Mouse (Mus musculus) subcutaneous adipose tissue, adult 2 months (tissue): ENCODE results near the gene 2200002D01Rik. TPM values are rescaled to one million over a fixed set of nuclear protein-coding genes. Genes with fewer than 3 reads are reported as not detected.

Source experiments
- polyA plus RNA-seq: library from polyadenylated mRNA; depleted of rRNA; stranded (reverse); fragments of >200 nt; gene quantifications from 2 replicates; pipeline ENCODE4 v1.2.3, GENCODE M21; 2012; ENCODE audit warnings: low replicate concordance; rRNA removed

Gene 2200002D01Rik
- polyA plus RNA-seq: 2.1 and 4.1 TPM in 2 replicates

GRCm38 (mm10) chr7:29248261-29248841 is at the start of gene 2200002D01Rik:
Gene 2200002D01Rik (minus strand): TSS chr7:29248466.

GRCm38 (mm10) chr7:29288942-29289638 is 40.8 kb upstream of the 2200002D01Rik start, which contains the start of gene Ppp1r14a:
Gene Ppp1r14a (plus strand): TSS chr7:29289308.

GRCm38 (mm10) chr7:29281201-29282073 is 33.2 kb upstream of the 2200002D01Rik start, which contains the start of gene Spint2:
Gene Spint2 (minus strand): TSS chr7:29281912.

GRCm38 (mm10) chr7:29238019-29238967 is 10.0 kb downstream of the 2200002D01Rik start, which contains the start of gene Yif1b:
Gene Yif1b (plus strand): TSS chr7:29238329.

GRCm38 (mm10) chr7:29232247-29233013 is 15.8 kb downstream of the 2200002D01Rik start, which contains the start of gene Kcnk6:
Gene Kcnk6 (minus strand): TSS chr7:29232515.

GRCm38 (mm10) chr7:29213675-29214082 is 34.6 kb downstream of the 2200002D01Rik start, which contains the start of gene Catsperg1:
Gene Catsperg1 (minus strand): TSS chr7:29214035.

Other genes starting within 250 kb of the 2200002D01Rik start
- gene Ryr1, start 123.3 kb downstream of the 2200002D01Rik start, polyA plus RNA-seq: 0.09 and 0.18 TPM in 2 replicates
- gene Rasgrp4, start 113.6 kb downstream of the 2200002D01Rik start, polyA plus RNA-seq: 16.5 and 16.6 TPM in 2 replicates
- gene Fam98c, start 92.2 kb downstream of the 2200002D01Rik start, polyA plus RNA-seq: 29.2 and 29.6 TPM in 2 replicates
- 1.5 and 1.6 TPM in 2 replicates for gene Ggn, start 78.3 kb downstream of the 2200002D01Rik start, polyA plus RNA-seq
- gene Spred3, start 78.1 kb downstream of the 2200002D01Rik start, polyA plus RNA-seq: 8.0 and 13.0 TPM in 2 replicates
- gene Psmd8, start 67.8 kb downstream of the 2200002D01Rik start, polyA plus RNA-seq: 263 TPM in 2 replicates
- gene Catsperg1, start 34.4 kb downstream of the 2200002D01Rik start, polyA plus RNA-seq: 5.4 and 7.0 TPM in 2 replicates
- 14.0 and 21.7 TPM in 2 replicates for gene Kcnk6, start 16.0 kb downstream of the 2200002D01Rik start, polyA plus RNA-seq
- gene Yif1b, start 10.1 kb downstream of the 2200002D01Rik start, polyA plus RNA-seq: 136 and 142 TPM in 2 replicates
- gene Spint2, start 33.4 kb upstream of the 2200002D01Rik start, polyA plus RNA-seq: 25.7 and 182 TPM in 2 replicates
- gene Ppp1r14a, start 40.8 kb upstream of the 2200002D01Rik start, polyA plus RNA-seq: 20.1 and 193 TPM in 2 replicates
- gene Dpf1, start 55.5 kb upstream of the 2200002D01Rik start, polyA plus RNA-seq: 1.1 and 2.4 TPM in 2 replicates